Mouse (Mus musculus): ENCODE data around the gene Fam124b. TPM values are rescaled to one million over a fixed set of nuclear protein-coding genes. Genes with fewer than 3 reads are reported as not detected.

The Fam124b gene
- polyA plus RNA-seq, 1 experiment = 0.06 TPM

DNA sequence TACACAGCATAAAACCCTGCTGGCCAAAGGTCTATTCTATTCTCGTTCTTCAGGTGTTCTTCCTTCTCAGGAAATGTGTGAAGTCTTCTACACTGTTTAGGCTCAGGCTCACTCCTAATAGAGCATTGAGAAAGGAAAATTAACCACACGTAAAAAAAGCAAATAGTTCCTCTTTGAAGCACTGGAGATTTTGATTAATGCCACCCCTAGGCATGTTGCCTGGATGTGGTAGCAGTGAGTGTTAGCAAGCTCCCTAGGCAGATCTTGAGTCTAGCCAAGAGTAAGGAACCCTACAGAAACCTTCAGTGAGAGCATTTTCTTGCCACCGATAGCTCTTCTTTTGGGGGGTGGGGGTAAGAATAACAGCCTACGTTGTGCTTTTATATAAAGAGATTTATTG lies 51.7 kb downstream of the Fam124b start:
- TF ChIP-seq MYOG (IDR thresholded peaks at IDR 0.05; ENCODE audit: control insufficient read depth in 1 of 3, insufficient read depth in 1 of 3, insufficient read length in 2 of 3, low read depth in 2 of 3) = no peak
- TF ChIP-seq TCF3 (IDR thresholded peaks at IDR 0.05; ENCODE audit: insufficient read length, low read depth) = no peak
- no peak for TF ChIP-seq MAX (IDR thresholded peaks at IDR 0.05; ENCODE audit: low read depth)
- no peak for TF ChIP-seq REST (IDR thresholded peaks at IDR 0.05; ENCODE audit: insufficient read depth, insufficient read length)
- no peak for TF ChIP-seq E2F4 (IDR thresholded peaks at IDR 0.05; ENCODE audit: insufficient read depth)
- Histone ChIP-seq H3K27me3 (ENCODE audit: control insufficient read depth, insufficient read depth, insufficient read length) (no peaks in the 10 kb centered on the region), H3K4me3 (no peak overlapping the region), H3ac (ENCODE audit: control insufficient read depth, insufficient read length) (no peak overlapping the region), H3K36me3 (ENCODE audit: control insufficient read depth, insufficient read depth) (no peaks in the 10 kb centered on the region), H3K79me2 (ENCODE audit: control insufficient read depth, insufficient read depth) (no peaks in the 10 kb centered on the region), H3K4me2 (ENCODE audit: low read depth) (no peak overlapping the region)

DNA sequence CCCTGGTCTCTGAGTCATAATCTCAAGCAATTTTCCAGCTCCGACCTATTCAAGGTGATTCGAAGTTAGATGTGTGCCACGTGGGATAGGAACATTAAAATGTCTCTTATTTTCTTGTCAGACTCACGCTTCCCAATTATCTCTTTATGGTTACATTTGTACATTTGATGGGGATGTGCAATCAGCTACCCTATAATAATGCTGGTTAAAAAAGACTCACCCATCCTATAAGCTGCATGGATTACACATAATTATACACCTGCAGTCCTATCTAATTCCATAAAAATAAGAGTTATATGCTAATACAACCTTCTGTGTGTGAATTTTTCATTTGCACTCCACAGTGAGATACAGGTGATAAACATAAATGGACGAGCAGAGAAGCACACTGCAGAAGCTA lies 52.9 kb downstream of the Fam124b start:
- Histone ChIP-seq H3K79me2 (ENCODE audit: control insufficient read depth, insufficient read depth) (no peaks in the 10 kb centered on the region), H3K27me3 (ENCODE audit: control insufficient read depth, insufficient read depth, insufficient read length) (no peaks in the 10 kb centered on the region), H3ac (ENCODE audit: control insufficient read depth, insufficient read length) (no peak overlapping the region), H3K4me3 (no peak overlapping the region), H3K4me2 (ENCODE audit: low read depth) (no peak overlapping the region), H3K36me3 (ENCODE audit: control insufficient read depth, insufficient read depth) (no peaks in the 10 kb centered on the region)
- TF ChIP-seq MYOD1 (IDR thresholded peaks at IDR 0.05; ENCODE audit: control insufficient read depth in 1 of 3, insufficient read length in 2 of 3, low read depth in 2 of 3) = no peak
- no peak for TF ChIP-seq TCF12 (IDR thresholded peaks at IDR 0.05; ENCODE audit: insufficient read depth, poor library complexity, severe bottlenecking)
- no peak for TF ChIP-seq TCF3 (IDR thresholded peaks at IDR 0.05; ENCODE audit: insufficient read length, low read depth)
- TF ChIP-seq USF1 (IDR thresholded peaks at IDR 0.05; ENCODE audit: low read depth) = no peak
- no peak for TF ChIP-seq SRF (IDR thresholded peaks at IDR 0.05; ENCODE audit: control insufficient read depth, insufficient read length, low read depth)
- TF ChIP-seq CEBPB (IDR thresholded peaks at IDR 0.05; ENCODE audit: insufficient read depth, poor library complexity, severe bottlenecking) = no peak
- no peak for TF ChIP-seq E2F4 (IDR thresholded peaks at IDR 0.05; ENCODE audit: insufficient read depth)
- no peak for TF ChIP-seq REST (IDR thresholded peaks at IDR 0.05; ENCODE audit: insufficient read depth, insufficient read length)
- TF ChIP-seq MYOG (IDR thresholded peaks at IDR 0.05; ENCODE audit: control insufficient read depth in 1 of 3, insufficient read depth in 1 of 3, insufficient read length in 2 of 3, low read depth in 2 of 3) = no peak
- no peak for TF ChIP-seq POLR2A (IDR thresholded peaks at IDR 0.05; ENCODE audit: insufficient read length, low read depth)
- TF ChIP-seq MAX (IDR thresholded peaks at IDR 0.05; ENCODE audit: low read depth) = no peak
- no peak for TF ChIP-seq POLR2AphosphoS2 (IDR thresholded peaks at IDR 0.05; ENCODE audit: insufficient read length, low read depth)

DNA sequence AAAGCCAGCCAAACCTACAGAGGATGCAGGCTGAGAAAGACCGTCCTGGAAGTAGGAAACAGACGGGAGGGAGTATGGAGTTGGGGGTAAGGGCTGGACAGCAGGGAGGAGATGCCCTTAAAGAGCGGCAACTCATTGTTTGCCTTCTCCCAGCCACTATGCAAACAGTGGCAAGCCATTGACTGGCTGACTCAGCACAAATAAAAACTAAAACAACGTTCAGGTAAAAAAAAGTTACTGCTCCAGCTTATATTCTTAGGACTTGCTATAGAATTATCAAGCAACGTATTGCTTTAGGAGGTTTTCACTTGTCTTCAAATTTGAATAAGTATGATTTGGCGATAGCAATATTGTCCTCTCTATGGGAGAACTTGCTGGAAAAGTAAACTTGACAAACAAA lies 55.3 kb downstream of the Fam124b start:
- Histone ChIP-seq H3K4me2 (ENCODE audit: low read depth) (no peak overlapping the region), H3K27me3 (ENCODE audit: control insufficient read depth, insufficient read depth, insufficient read length) (no peaks in the 10 kb centered on the region), H3ac (ENCODE audit: control insufficient read depth, insufficient read length) (no peak overlapping the region), H3K4me3 (no peak overlapping the region), H3K36me3 (ENCODE audit: control insufficient read depth, insufficient read depth) (no peaks in the 10 kb centered on the region), H3K79me2 (ENCODE audit: control insufficient read depth, insufficient read depth) (no peaks in the 10 kb centered on the region)
- TF ChIP-seq POLR2AphosphoS2 (IDR thresholded peaks at IDR 0.05; ENCODE audit: insufficient read length, low read depth) = no peak
- no peak for TF ChIP-seq TCF12 (IDR thresholded peaks at IDR 0.05; ENCODE audit: insufficient read depth, poor library complexity, severe bottlenecking)
- no peak for TF ChIP-seq REST (IDR thresholded peaks at IDR 0.05; ENCODE audit: insufficient read depth, insufficient read length)
- no peak for TF ChIP-seq MAX (IDR thresholded peaks at IDR 0.05; ENCODE audit: low read depth)
- no peak for TF ChIP-seq USF1 (IDR thresholded peaks at IDR 0.05; ENCODE audit: low read depth)
- no peak for TF ChIP-seq SRF (IDR thresholded peaks at IDR 0.05; ENCODE audit: control insufficient read depth, insufficient read length, low read depth)
- no peak for TF ChIP-seq CEBPB (IDR thresholded peaks at IDR 0.05; ENCODE audit: insufficient read depth, poor library complexity, severe bottlenecking)
- no peak for TF ChIP-seq POLR2A (IDR thresholded peaks at IDR 0.05; ENCODE audit: insufficient read length, low read depth)
- TF ChIP-seq E2F4 (IDR thresholded peaks at IDR 0.05; ENCODE audit: insufficient read depth) = no peak
- TF ChIP-seq MYOD1 (IDR thresholded peaks at IDR 0.05; ENCODE audit: control insufficient read depth in 1 of 3, insufficient read length in 2 of 3, low read depth in 2 of 3) = no peak
- no peak for TF ChIP-seq TCF3 (IDR thresholded peaks at IDR 0.05; ENCODE audit: insufficient read length, low read depth)
- no peak for TF ChIP-seq MYOG (IDR thresholded peaks at IDR 0.05; ENCODE audit: control insufficient read depth in 1 of 3, insufficient read depth in 1 of 3, insufficient read length in 2 of 3, low read depth in 2 of 3)

DNA sequence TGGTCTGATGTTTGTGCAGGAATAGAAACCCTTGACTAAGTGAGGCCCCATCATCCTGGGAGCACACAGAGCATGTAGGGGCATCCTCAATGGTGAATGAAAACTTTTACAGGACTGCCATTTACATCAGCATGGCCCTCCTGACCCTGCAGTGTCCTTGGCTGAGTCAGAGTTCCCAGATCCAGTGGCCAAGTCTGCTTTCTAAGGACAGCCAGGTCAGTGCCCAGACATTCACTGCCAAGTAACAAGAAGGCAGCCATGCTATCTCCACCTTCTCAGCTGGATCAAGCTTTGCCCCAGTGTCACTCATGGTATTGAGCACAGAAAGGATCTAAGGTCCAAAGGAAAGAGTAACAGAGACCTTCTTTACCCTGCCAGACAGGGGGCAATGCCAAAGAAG lies 58.7 kb downstream of the Fam124b start:
- Histone ChIP-seq H3K4me2 (ENCODE audit: low read depth) (no peak overlapping the region), H3ac (ENCODE audit: control insufficient read depth, insufficient read length) (no peak overlapping the region), H3K79me2 (ENCODE audit: control insufficient read depth, insufficient read depth) (no peaks in the 10 kb centered on the region), H3K27me3 (ENCODE audit: control insufficient read depth, insufficient read depth, insufficient read length) (no peaks in the 10 kb centered on the region), H3K4me3 (no peak overlapping the region), H3K36me3 (ENCODE audit: control insufficient read depth, insufficient read depth) (no peaks in the 10 kb centered on the region)
- no peak for TF ChIP-seq TCF12 (IDR thresholded peaks at IDR 0.05; ENCODE audit: insufficient read depth, poor library complexity, severe bottlenecking)
- TF ChIP-seq MYOD1 (IDR thresholded peaks at IDR 0.05; ENCODE audit: control insufficient read depth in 1 of 3, insufficient read length in 2 of 3, low read depth in 2 of 3) = no peak
- TF ChIP-seq USF1 (IDR thresholded peaks at IDR 0.05; ENCODE audit: low read depth) = no peak
- TF ChIP-seq MAX (IDR thresholded peaks at IDR 0.05; ENCODE audit: low read depth) = no peak
- TF ChIP-seq POLR2AphosphoS2 (IDR thresholded peaks at IDR 0.05; ENCODE audit: insufficient read length, low read depth) = no peak
- no peak for TF ChIP-seq TCF3 (IDR thresholded peaks at IDR 0.05; ENCODE audit: insufficient read length, low read depth)
- no peak for TF ChIP-seq MYOG (IDR thresholded peaks at IDR 0.05; ENCODE audit: control insufficient read depth in 1 of 3, insufficient read depth in 1 of 3, insufficient read length in 2 of 3, low read depth in 2 of 3)
- no peak for TF ChIP-seq E2F4 (IDR thresholded peaks at IDR 0.05; ENCODE audit: insufficient read depth)
- TF ChIP-seq POLR2A (IDR thresholded peaks at IDR 0.05; ENCODE audit: insufficient read length, low read depth) = no peak
- TF ChIP-seq SRF (IDR thresholded peaks at IDR 0.05; ENCODE audit: control insufficient read depth, insufficient read length, low read depth) = no peak
- TF ChIP-seq CEBPB (IDR thresholded peaks at IDR 0.05; ENCODE audit: insufficient read depth, poor library complexity, severe bottlenecking) = no peak

DNA sequence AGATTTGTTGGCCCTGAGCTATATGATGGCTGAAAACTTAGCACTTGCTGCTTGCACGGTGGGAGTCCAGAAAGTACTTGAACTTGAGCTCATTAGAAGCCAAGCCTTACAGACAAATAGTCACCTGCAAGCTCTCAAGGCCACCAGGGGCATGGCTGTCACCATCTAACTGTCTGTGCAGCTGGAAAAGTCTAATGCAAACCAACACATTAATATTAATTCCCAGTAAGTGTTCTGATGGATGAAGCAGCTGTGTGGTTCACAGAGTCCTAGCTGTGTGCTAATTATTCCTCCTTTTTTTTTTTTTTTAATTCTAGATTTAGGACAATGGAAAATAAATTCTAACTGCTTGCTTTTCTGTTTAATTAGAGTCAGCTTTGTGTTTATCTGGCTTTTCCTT lies 63.4 kb downstream of the Fam124b start:
- H3K4me2 ChIP-seq (ENCODE audit: low read depth) = no peak overlapping the region
- no peak overlapping the region for H3K4me3 ChIP-seq
- TF ChIP-seq E2F4 (IDR thresholded peaks at IDR 0.05; ENCODE audit: insufficient read depth) (no peak), MYOD1 (IDR thresholded peaks at IDR 0.05; ENCODE audit: control insufficient read depth in 1 of 3, insufficient read length in 2 of 3, low read depth in 2 of 3) (no peak), POLR2A (IDR thresholded peaks at IDR 0.05; ENCODE audit: insufficient read length, low read depth) (no peak), TCF12 (IDR thresholded peaks at IDR 0.05; ENCODE audit: insufficient read depth, poor library complexity, severe bottlenecking) (no peak), MAX (IDR thresholded peaks at IDR 0.05; ENCODE audit: low read depth) (no peak), MYOG (IDR thresholded peaks at IDR 0.05; ENCODE audit: control insufficient read depth in 1 of 3, insufficient read depth in 1 of 3, insufficient read length in 2 of 3, low read depth in 2 of 3) (no peak), REST (IDR thresholded peaks at IDR 0.05; ENCODE audit: insufficient read depth, insufficient read length) (no peak), SRF (IDR thresholded peaks at IDR 0.05; ENCODE audit: control insufficient read depth, insufficient read length, low read depth) (no peak), TCF3 (IDR thresholded peaks at IDR 0.05; ENCODE audit: insufficient read length, low read depth) (no peak), POLR2AphosphoS2 (IDR thresholded peaks at IDR 0.05; ENCODE audit: insufficient read length, low read depth) (no peak), CEBPB (IDR thresholded peaks at IDR 0.05; ENCODE audit: insufficient read depth, poor library complexity, severe bottlenecking) (no peak), USF1 (IDR thresholded peaks at IDR 0.05; ENCODE audit: low read depth) (no peak)
- no peaks in the 10 kb centered on the region for H3K36me3 ChIP-seq (ENCODE audit: control insufficient read depth, insufficient read depth)
- no peaks in the 10 kb centered on the region for H3K27me3 ChIP-seq (ENCODE audit: control insufficient read depth, insufficient read depth, insufficient read length)
- no peak overlapping the region for H3ac ChIP-seq (ENCODE audit: control insufficient read depth, insufficient read length)
- no peaks in the 10 kb centered on the region for H3K79me2 ChIP-seq (ENCODE audit: control insufficient read depth, insufficient read depth)

Data from myocyte (in vitro differentiated cells).